Mouse (Mus musculus) cerebellum, adult 9-10 months (tissue): ENCODE measurements around the gene Psma6.

Source experiments
- DNase-seq: peaks from one replicate; pipeline ENCODE4 v3.0.0; 2022

Psma6 gene

GRCm38 (mm10) chr12:55465401-55465983, 81.5 kb downstream of the Psma6 start:
- DNase-seq: peak; percentile 86

DNA sequence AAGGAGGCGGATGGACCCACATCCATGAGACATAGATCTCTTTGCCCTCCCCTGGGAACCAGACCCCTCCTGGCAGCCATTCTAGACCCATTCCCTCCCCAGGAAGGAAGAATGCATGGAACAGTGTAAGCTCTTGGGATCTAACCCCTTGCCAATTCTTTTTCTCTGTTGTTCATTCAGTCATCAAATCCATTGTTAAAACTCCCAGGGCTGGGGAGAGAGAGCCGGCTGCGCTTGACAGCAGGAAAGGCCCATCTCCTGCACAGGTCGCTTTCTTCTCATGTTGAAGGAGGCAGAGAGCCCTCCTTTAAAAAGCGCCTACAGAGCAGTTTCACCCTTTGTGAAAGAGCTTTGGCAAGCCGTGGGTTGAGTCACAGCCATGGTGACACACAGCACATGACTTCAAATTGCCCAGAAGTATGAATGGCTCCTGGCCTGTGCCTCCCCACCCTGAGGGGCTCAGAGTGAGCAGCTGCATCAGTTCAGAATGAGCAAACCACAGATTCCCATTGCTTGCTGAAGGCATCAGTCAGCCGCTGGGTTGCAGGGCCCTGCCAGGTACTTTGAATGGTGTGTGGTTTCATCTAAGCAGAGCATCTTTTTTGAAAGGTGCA, 82.2 kb downstream of the Psma6 start:
- peak; percentile 65 for DNase-seq

- DNase-seq: no peak
Observed at GRCm38 (mm10) chr12:55466816-55467215, 82.8 kb downstream of the Psma6 start.

GRCm38 (mm10) chr12:55467331-55468180, 83.5 kb downstream of the Psma6 start:
- no peak for DNase-seq
